Mouse (Mus musculus) Muller cell, postnatal 12 days (primary cell): ENCODE measurements around the gene Sectm1b.
A peak's percentile ranks its signal among the peaks of the same experiment; 100 is the strongest.

Experiments used
- DNase-seq: peaks from one replicate; pipeline ENCODE4 v3.0.0-alpha.2; 2015; ENCODE audit errors: inconsistent ontology term

Gene Sectm1b

DNA sequence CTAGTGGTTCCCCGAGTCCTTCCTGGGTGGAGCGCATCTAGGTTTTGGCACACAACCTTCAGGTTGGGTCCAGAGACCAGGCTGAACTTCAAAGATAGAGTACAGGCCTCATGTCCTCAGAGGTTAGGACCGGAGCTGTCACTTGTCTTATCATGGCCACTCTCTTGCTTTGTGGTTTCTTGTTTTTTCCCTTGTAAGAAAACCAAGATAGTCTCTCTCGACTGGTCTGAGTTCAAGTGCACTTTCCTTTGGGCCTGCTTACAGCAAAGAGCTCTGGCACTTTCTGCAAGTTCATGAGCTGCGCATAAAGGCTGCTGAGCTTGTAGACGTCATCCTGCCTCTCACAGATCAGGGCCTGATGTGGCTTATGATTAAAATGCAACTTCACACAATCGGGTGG, 36.1 kb downstream of the Sectm1b start:
- no peak for DNase-seq

- no peak for DNase-seq
These were observed 39.2 kb downstream of the Sectm1b start for GRCm38 (mm10) chr11:121024163-121024562.

- DNase-seq, result no peak
These were observed 43.9 kb downstream of the Sectm1b start for GRCm38 (mm10) chr11:121019501-121019900.

- peak; percentile 26 for DNase-seq
These were observed 45.7 kb downstream of the Sectm1b start for GRCm38 (mm10) chr11:121017703-121018102.

- no peak for DNase-seq
These were observed 47.9 kb downstream of the Sectm1b start for GRCm38 (mm10) chr11:121015472-121015871.

DNA sequence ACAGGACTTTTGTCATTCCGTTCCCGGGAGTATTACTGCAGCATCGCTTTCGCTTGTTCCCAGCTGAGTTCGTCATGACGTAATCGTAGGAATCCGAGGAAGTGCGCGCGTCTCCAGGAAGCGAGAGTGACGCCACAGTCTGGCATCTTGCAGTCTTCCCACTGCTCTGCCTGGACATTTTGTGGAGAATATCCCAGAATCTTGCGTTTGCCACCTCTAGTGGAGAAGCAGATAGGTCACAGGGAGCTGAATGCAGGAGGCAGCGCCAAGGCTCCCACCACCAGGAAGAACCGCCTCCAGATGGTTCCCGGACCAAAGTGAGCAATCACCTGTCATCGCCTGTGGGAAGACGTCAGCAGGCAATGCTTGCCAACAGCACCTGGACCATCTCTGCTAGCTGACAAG, 48.5 kb downstream of the Sectm1b start:
- peak; percentile 34 for DNase-seq

- no peak for DNase-seq
These were observed 49.7 kb downstream of the Sectm1b start for GRCm38 (mm10) chr11:121013656-121014055.

DNA sequence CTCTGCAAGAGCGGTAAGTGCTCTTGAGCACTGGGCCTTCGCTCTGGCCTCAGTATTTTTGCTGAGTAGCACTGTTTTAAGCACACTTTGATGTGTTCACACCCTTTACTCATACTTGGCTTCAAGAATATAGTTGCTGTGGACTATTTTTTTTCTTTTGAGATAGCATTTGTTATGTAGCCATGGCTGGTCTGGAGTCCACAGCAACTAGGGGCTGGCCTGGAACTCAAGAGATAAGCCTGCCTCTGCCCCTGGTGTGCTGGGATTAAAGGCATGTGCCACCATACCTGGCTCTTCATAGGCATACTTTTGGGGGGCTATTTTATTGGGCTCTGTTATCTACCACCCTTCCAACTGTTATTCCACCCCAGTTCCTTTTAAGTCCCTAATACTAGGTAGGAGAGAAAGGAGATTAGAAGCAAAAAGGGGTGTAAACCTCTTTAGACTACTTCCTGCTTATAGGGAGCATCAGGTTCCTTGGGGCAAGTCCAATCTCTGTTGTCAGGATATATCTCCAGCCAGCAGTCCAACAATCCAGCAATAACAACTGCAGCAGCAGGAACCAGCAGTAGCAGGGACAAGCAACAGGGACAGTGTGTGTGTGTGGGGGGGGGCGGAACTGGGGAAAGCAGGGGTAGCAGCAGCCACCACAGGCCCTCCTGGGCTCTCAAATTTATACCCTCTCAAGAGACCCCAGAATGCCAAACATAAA, 53.2 kb downstream of the Sectm1b start:
- no peak for DNase-seq

DNA sequence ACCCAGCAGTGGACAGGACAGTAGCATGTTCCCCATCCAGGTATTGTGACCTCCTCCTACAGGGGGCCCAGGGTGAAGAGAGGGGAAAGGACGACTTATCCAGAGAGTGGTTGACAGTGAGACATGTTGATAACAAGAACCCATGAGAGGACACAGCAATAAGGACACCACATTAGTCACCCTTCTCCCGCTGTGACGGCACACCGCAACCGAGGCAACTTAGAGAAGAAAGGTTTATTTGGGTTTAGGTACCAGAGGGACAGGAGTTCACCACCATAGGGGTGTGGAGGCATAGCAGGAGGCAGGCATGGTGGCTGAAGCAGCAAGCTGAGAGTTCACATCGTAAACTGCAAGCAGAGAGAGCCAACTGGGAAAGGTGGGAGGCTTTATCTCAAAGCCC, 57.2 kb downstream of the Sectm1b start:
- no peak for DNase-seq

GRCm38 (mm10) chr11:121004281-121004680, 59.1 kb downstream of the Sectm1b start:
- no peak for DNase-seq
